Mouse (Mus musculus): Measurements from ENCODE around the gene Nms. TPM values are rescaled to one million over a fixed set of nuclear protein-coding genes. Genes with fewer than 3 reads are reported as not detected.

Nms gene
- total RNA-seq (2021), result not detected

GRCm38 (mm10) chr1:38938849-38939248, at the start of gene Nms:
TSS of gene Nms (plus strand) at chr1:38939149.
- intact Hi-C loops (cut with DNase I), result no loop called here
- no peak for DNase-seq (ENCODE audit: low spot score in 2 of 2)

- no peak for DNase-seq (ENCODE audit: low spot score in 2 of 2)
- intact Hi-C loops (cut with DNase I), result no loop called here
Measured at GRCm38 (mm10) chr1:38891444-38891843, 47.5 kb upstream of the Nms start.

GRCm38 (mm10) chr1:38893081-38893480, 45.9 kb upstream of the Nms start:
- no peak for DNase-seq (ENCODE audit: low spot score in 2 of 2)
- intact Hi-C loops (cut with DNase I), result no loop called here

- intact Hi-C loops (cut with DNase I), result loop anchor here (2.0 to 5.0 kb wide), 2 partner anchors 31 to 90 kb away; partner anchors contain the start of gene Pdcl3
- DNase-seq (ENCODE audit: low spot score in 2 of 2), result peak; percentile 86 to 87
Measured at GRCm38 (mm10) chr1:38897431-38898248, 41.3 kb upstream of the Nms start, which contains the start of gene Chst10. TSS of gene Chst10 (minus strand) at chr1:38898161.

GRCm38 (mm10) chr1:38902571-38902970, 36.4 kb upstream of the Nms start:
- intact Hi-C loops (cut with DNase I), result no loop called here
- DNase-seq (ENCODE audit: low spot score in 2 of 2), result no peak

- intact Hi-C loops (cut with DNase I), result no loop called here
- DNase-seq (ENCODE audit: low spot score in 2 of 2), result no peak
Measured at GRCm38 (mm10) chr1:38903985-38904384, 35.0 kb upstream of the Nms start.

- DNase-seq (ENCODE audit: low spot score in 2 of 2), result peak in 1 of 2 experiments; percentile 56
- intact Hi-C loops (cut with DNase I), result loop anchor here (2.0 kb wide), 1 partner anchor 32 kb away; no protein-coding TSS in a partner anchor
Measured at GRCm38 (mm10) chr1:38928996-38929395, 10.0 kb upstream of the Nms start.

- DNase-seq (ENCODE audit: low spot score in 2 of 2), result peak; percentile 13 to 73
- intact Hi-C loops (cut with DNase I), result loop anchor here (2.0 kb wide), 1 partner anchor 33 kb away; no protein-coding TSS in a partner anchor
Measured at GRCm38 (mm10) chr1:38929468-38929867, 9.5 kb upstream of the Nms start.

GRCm38 (mm10) chr1:38930767-38931166, 8.2 kb upstream of the Nms start:
- DNase-seq (ENCODE audit: low spot score in 2 of 2), result peak in 1 of 2 experiments; percentile 79
- intact Hi-C loops (cut with DNase I), result loop anchor here (5.0 kb wide), 1 partner anchor 63 kb away; no protein-coding TSS in a partner anchor

GRCm38 (mm10) chr1:38934668-38935067, 4.3 kb upstream of the Nms start:
- intact Hi-C loops (cut with DNase I), result loop anchor here (5.0 kb wide), 1 partner anchor 67 kb away; no protein-coding TSS in a partner anchor
- DNase-seq (ENCODE audit: low spot score in 2 of 2), result no peak

GRCm38 (mm10) chr1:38936780-38937179, 2.2 kb upstream of the Nms start:
- peak in 1 of 2 experiments; percentile 11 for DNase-seq (ENCODE audit: low spot score in 2 of 2)
- intact Hi-C loops (cut with DNase I), result no loop called here

GRCm38 (mm10) chr1:38939608-38940007, 659 bp downstream of the Nms start:
- intact Hi-C loops (cut with DNase I), result no loop called here
- no peak for DNase-seq (ENCODE audit: low spot score in 2 of 2)

- intact Hi-C loops (cut with DNase I), result no loop called here
- no peak for DNase-seq (ENCODE audit: low spot score in 2 of 2)
Measured at GRCm38 (mm10) chr1:38956457-38956856, 17.5 kb downstream of the Nms start.

GRCm38 (mm10) chr1:38969116-38969515, 30.2 kb downstream of the Nms start:
- no peak for DNase-seq (ENCODE audit: low spot score in 2 of 2)

GRCm38 (mm10) chr1:38971712-38972111, 32.8 kb downstream of the Nms start:
- intact Hi-C loops (cut with DNase I), result no loop called here

More at GRCm38 (mm10) chr1:38969116-38969515, 30.2 kb downstream of the Nms start:
- intact Hi-C loops (cut with DNase I), result no loop called here

GRCm38 (mm10) chr1:38972986-38973592, 34.1 kb downstream of the Nms start:
- DNase-seq (ENCODE audit: low spot score in 2 of 2), result peak; percentile 28 to 74
- intact Hi-C loops (cut with DNase I), result no loop called here

More at GRCm38 (mm10) chr1:38971712-38972111, 32.8 kb downstream of the Nms start:
- peak in 1 of 2 experiments; percentile 52 for DNase-seq (ENCODE audit: low spot score in 2 of 2)

- intact Hi-C loops (cut with DNase I), result no loop called here
Measured at GRCm38 (mm10) chr1:38979953-38980352, 41.0 kb downstream of the Nms start.

GRCm38 (mm10) chr1:38983870-38984269, 44.9 kb downstream of the Nms start:
- no peak for DNase-seq (ENCODE audit: low spot score in 2 of 2)
- intact Hi-C loops (cut with DNase I), result no loop called here

More at GRCm38 (mm10) chr1:38979953-38980352, 41.0 kb downstream of the Nms start:
- no peak for DNase-seq (ENCODE audit: low spot score in 2 of 2)

- intact Hi-C loops (cut with DNase I), result loop anchor here (5.0 kb wide), 1 partner anchor 88 kb away; the partner anchor contains the start of gene Chst10
- DNase-seq (ENCODE audit: low spot score in 2 of 2), result no peak
Measured at GRCm38 (mm10) chr1:38985308-38985707, 46.4 kb downstream of the Nms start, which contains the start of gene Pdcl3. TSS of gene Pdcl3 (plus strand) at chr1:38985608.

All from left cerebral cortex, postnatal 25 days (tissue).